Mouse (Mus musculus) macrophage (primary cell): ENCODE measurements around the gene Gcc1. TPM values are rescaled to one million over a fixed set of nuclear protein-coding genes. Genes with fewer than 3 reads are reported as not detected.
A peak's percentile ranks its signal among the peaks of the same experiment; 100 is the strongest.

ENCODE experiments used
- H3K27ac ChIP-seq: fragments of 350-480 bp; formaldehyde crosslinking; 2 replicates; pipeline ENCODE4 v1.9.0; 2021
- H3K36me3 ChIP-seq: fragments of 350-480 bp; formaldehyde crosslinking; 2 replicates; pipeline ENCODE4 v1.9.0; 2021; ENCODE audit errors: inconsistent target
- H3K4me3 ChIP-seq: fragments of 350-480 bp; formaldehyde crosslinking; 2 replicates; pipeline ENCODE4 v1.9.0; 2021; ENCODE audit errors: inconsistent target
- H3K79me2 ChIP-seq: fragments of 350-480 bp; formaldehyde crosslinking; 2 replicates; pipeline ENCODE4 v1.9.0; 2021; ENCODE audit errors: inconsistent target
- WGBS: methylation state at CpG from one replicate; pipeline ENCODE4 v1.1.7; 2026; ENCODE audit warnings: inconsistent platforms; ENCODE audit not compliant: missing documents; 5-methylcytosine and 5-hydroxymethylcytosine counted together
- polyA plus RNA-seq: library from polyadenylated mRNA; stranded (reverse); fragments of 250-400 nt; gene quantifications from 3 replicates; pipeline ENCODE4 v1.2.4, GENCODE M21; 2018; ENCODE audit warnings: inconsistent platforms

The Gcc1 gene
- polyA plus RNA-seq, 1 experiment from 2014 or later, result 11.9 TPM

- WGBS, result 29% methylated on average over 9 of the region's 9 CpGs
- Histone ChIP-seq H3K27ac (peak overlapping the region; percentile 12; the same call in 1 of the 2 replicates), H3K79me2 (no peaks in the 10 kb centered on the region), H3K4me3 (peak overlapping the region; percentile 12; the same call in 1 of the 2 replicates), H3K36me3 (peaks cover under 1% of the 10 kb centered on the region; the same call in 1 of the 2 replicates)
Observed at GRCm38 (mm10) chr6:28410053-28410452, 18.1 kb downstream of the Gcc1 start.

GRCm38 (mm10) chr6:28399791-28400190 is 28.4 kb downstream of the Gcc1 start:
- H3K36me3 ChIP-seq, result no peaks in the 10 kb centered on the region
- H3K27ac ChIP-seq, result no peak overlapping the region
- WGBS, result 94% methylated on average over 4 of the region's 4 CpGs

GRCm38 (mm10) chr6:28398726-28399125 is 29.5 kb downstream of the Gcc1 start:
- 92% methylated on average over 3 of the region's 3 CpGs for WGBS
- H3K36me3 ChIP-seq, result no peaks in the 10 kb centered on the region
- H3K79me2 ChIP-seq, result no peaks in the 10 kb centered on the region
- no peak overlapping the region for H3K27ac ChIP-seq
- no peak overlapping the region for H3K4me3 ChIP-seq

More at GRCm38 (mm10) chr6:28399791-28400190, 28.4 kb downstream of the Gcc1 start:
- no peak overlapping the region for H3K4me3 ChIP-seq
- no peaks in the 10 kb centered on the region for H3K79me2 ChIP-seq

- Histone ChIP-seq H3K27ac (no peak within 1 kb of the TSS), H3K36me3 (no peaks in the 10 kb centered on the region), H3K79me2 (no peaks in the 10 kb centered on the region), H3K4me3 (peak within 1 kb of the TSS; percentile 42)
- under 1% methylated on average over 33 of the region's 33 CpGs for WGBS
Observed at GRCm38 (mm10) chr6:28397681-28398203, 30.4 kb downstream of the Gcc1 start, which contains the start of gene Zfp800. Zfp800 (minus strand) TSS chr6:28398005.

GRCm38 (mm10) chr6:28396853-28397457 is 31.2 kb downstream of the Gcc1 start:
- no peaks in the 10 kb centered on the region for H3K36me3 ChIP-seq
- no peak overlapping the region for H3K27ac ChIP-seq
- H3K4me3 ChIP-seq, result peak overlapping the region; percentile 42
- no peaks in the 10 kb centered on the region for H3K79me2 ChIP-seq
- 9% methylated on average over 19 of the region's 19 CpGs for WGBS

GRCm38 (mm10) chr6:28396051-28396852 is 31.9 kb downstream of the Gcc1 start:
- H3K27ac ChIP-seq, result no peak overlapping the region
- H3K36me3 ChIP-seq, result no peaks in the 10 kb centered on the region
- H3K79me2 ChIP-seq, result no peaks in the 10 kb centered on the region
- H3K4me3 ChIP-seq, result no peak overlapping the region; the same call in 1 of the 2 replicates
- WGBS, result 62% methylated on average over 15 of the region's 15 CpGs

GRCm38 (mm10) chr6:28389038-28389437 is 39.2 kb downstream of the Gcc1 start:
- WGBS, result 93% methylated on average over 3 of the region's 3 CpGs

GRCm38 (mm10) chr6:28385169-28385568 is 43.0 kb downstream of the Gcc1 start:
- Histone ChIP-seq H3K4me3 (no peak overlapping the region), H3K36me3 (no peaks in the 10 kb centered on the region), H3K79me2 (no peaks in the 10 kb centered on the region), H3K27ac (no peak overlapping the region)
- WGBS, result 86% methylated on average over 3 of the region's 3 CpGs

More at GRCm38 (mm10) chr6:28389038-28389437, 39.2 kb downstream of the Gcc1 start:
- no peak overlapping the region for H3K27ac ChIP-seq
- H3K4me3 ChIP-seq, result no peak overlapping the region
- no peaks in the 10 kb centered on the region for H3K36me3 ChIP-seq
- no peaks in the 10 kb centered on the region for H3K79me2 ChIP-seq

GRCm38 (mm10) chr6:28381983-28382382 is 46.2 kb downstream of the Gcc1 start:
- H3K4me3 ChIP-seq, result no peak overlapping the region
- no peaks in the 10 kb centered on the region for H3K36me3 ChIP-seq
- no peaks in the 10 kb centered on the region for H3K79me2 ChIP-seq
- H3K27ac ChIP-seq, result no peak overlapping the region
- 8% methylated on average over 4 of the region's 4 CpGs for WGBS

- Histone ChIP-seq H3K4me3 (no peak overlapping the region), H3K79me2 (no peaks in the 10 kb centered on the region), H3K27ac (no peak overlapping the region), H3K36me3 (no peaks in the 10 kb centered on the region)
- 90% methylated on average over 6 of the region's 6 CpGs for WGBS
Observed at GRCm38 (mm10) chr6:28369966-28370683, 58.1 kb downstream of the Gcc1 start.

- Histone ChIP-seq H3K79me2 (no peaks in the 10 kb centered on the region), H3K4me3 (no peak overlapping the region), H3K27ac (no peak overlapping the region), H3K36me3 (no peaks in the 10 kb centered on the region)
- 94% methylated on average over 9 of the region's 9 CpGs for WGBS
Observed at GRCm38 (mm10) chr6:28367575-28367974, 60.6 kb downstream of the Gcc1 start.

Other genes with a start within 250 kb of the Gcc1 start
- 18.0 to 19.9 TPM (median 19.3 TPM) in 3 replicates for gene Zfp800, start 30.4 kb downstream of the Gcc1 start, polyA plus RNA-seq
- gene Arf5, start 4.8 kb downstream of the Gcc1 start, polyA plus RNA-seq, result 92.9 to 162 TPM (median 155 TPM) in 3 replicates
- not detected in 3 replicates for gene Fscn3, start 601 bp downstream of the Gcc1 start, polyA plus RNA-seq
- gene Pax4, start 21.0 kb upstream of the Gcc1 start, polyA plus RNA-seq, result not detected in 3 replicates
- gene Snd1, start 46.7 kb upstream of the Gcc1 start, polyA plus RNA-seq, result 64.8 to 85.3 TPM (median 73.9 TPM) in 3 replicates